Mouse (Mus musculus) spleen, adult 12 weeks (tissue): ENCODE results near the gene B4galnt2.

Experiments
- DNase-seq: peaks from one replicate; pipeline ENCODE4 v3.0.0; 2022; ENCODE audit warnings: low spot score

B4galnt2 gene

DNA sequence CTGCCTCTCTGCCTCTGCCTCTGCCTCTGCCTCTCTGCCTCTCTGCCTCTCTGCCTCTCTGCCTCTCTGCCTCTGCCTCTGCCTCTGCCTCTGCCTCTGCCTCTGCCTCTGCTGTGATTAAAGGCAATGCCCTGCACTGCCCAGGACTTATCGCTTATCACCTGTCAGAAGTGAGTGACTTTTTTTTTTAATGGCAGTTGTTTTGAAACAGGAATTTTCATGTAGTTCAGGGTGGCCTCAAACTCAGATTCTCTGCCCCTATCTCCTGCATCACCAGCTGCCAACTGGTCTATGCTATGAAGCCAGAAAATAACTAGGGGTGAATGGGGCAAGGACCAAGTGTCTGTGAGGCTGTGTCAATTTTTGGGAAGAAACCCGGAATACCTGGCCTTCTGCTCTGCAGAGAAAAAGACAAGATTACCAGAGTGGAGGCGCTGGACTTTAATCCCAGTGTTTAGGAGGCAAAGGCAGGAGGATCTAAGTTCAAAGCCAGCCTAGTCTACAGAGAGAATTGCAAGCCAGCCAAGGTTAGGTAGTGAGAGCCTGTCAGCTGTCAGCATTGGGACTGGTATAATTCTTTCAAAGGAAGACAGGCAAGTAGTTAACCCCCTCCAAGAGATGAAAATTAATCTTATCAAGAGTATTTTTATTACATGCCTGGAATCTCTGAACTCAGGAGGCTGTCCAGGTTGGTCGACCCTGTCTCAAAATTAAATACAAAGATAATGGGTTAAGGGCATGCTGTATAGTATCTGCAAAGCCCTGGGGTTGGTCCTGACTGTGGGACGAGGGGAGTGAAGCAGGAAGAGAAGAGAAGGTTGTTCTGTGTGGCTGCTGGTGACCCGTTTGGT lies 88.1 kb downstream of the B4galnt2 start:
- DNase-seq = no peak

DNA sequence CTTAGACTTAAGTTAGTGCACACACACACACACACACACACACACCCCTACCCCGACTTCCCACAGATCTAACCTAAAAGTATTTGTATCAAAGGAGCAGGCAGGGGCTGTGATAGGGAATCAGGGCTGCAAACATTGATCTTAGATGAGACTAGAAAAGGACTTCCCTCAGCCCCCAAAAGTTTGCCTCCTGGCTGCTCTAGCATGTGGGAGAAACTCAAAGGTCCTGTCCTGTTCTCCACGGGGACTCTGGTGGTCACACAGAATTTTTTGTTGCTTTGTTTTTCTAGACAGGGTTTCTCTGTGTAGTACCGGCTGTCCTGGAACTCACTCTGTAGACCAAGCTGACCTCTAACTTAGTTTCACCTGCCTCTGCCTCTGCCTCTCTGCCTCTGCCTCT lies 89.1 kb downstream of the B4galnt2 start:
- no peak for DNase-seq

DNA sequence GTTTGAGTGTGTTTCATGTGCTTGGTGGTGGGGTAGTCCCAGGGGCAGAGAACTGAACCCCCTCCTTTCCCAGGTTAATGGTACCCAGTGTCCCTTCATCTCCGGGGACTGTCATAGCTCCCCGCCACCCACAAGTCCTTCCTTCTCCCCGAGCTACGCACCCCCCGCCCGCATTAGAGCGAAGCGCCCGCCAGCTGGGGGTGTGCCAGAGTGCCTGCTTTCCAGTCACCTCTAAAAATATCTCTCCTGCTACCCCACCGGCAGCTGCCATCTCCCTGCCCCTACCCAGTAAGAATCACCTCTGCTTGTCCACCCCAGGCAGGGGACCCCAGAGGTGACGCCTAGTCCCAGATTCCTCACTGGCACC lies 89.8 kb downstream of the B4galnt2 start:
- no peak for DNase-seq

DNA sequence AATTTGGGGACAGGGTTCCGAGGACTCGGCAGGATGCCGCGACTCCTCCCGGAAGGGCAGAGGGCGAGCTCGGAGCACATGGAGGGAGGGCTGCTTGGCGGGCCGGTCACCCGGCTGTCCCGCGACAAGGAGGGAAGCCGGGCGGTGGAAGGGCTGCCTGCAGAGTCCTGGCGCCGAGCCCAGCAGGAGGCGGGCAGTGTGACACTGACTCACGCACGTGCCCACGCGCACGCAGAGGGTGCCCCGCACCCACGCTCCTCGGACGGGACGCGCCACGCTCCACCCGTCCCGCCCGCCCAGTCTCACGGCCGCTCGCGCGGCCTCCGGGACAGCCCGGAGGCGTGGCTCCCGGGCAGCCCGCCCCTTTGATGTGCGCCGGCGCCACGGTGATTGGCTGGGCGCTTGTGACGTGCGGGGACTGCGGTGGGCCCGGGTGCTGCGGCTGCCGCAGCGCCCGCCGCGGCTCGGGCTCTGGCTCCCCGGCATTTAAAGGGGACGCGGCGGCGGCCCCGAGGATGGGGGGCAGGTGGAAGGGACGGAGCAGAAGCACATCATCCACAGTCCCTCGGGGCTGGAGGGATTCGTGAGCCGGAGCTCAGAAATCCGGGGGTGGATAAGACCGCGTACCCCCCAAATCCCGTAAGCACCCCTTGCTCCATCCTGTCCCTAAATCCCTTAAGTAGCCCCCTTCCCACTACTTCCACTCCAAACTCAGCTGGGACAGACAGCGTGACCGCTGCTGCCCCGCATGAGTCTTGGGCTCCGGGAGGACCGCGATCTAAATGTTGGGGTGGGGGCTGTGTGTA lies 90.4 kb downstream of the B4galnt2 start, which contains the start of gene Phospho1:
Gene Phospho1 (plus strand): TSS at position 429 of the 806 bp plus-strand sequence.
- DNase-seq = peak; percentile 85

DNA sequence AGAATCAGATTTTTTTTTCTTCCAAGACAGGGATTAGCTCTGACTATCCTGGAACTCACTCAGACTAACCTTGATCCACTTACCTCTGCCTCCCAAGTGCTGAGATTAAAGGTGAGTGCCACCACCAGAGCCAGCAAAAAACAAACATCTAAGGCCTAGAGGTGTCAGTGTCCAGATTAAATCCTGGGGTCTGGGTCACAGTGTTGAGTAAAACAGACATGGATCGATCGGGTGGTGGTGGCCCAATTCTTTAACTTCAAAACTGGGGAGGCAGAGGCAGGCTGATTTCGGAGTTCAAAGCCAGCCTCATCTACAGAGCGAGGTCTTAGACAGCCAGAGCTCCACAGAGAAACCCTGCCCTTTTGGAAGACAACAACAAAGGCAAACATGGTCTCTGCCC lies 92.3 kb downstream of the B4galnt2 start:
- DNase-seq = no peak

DNA sequence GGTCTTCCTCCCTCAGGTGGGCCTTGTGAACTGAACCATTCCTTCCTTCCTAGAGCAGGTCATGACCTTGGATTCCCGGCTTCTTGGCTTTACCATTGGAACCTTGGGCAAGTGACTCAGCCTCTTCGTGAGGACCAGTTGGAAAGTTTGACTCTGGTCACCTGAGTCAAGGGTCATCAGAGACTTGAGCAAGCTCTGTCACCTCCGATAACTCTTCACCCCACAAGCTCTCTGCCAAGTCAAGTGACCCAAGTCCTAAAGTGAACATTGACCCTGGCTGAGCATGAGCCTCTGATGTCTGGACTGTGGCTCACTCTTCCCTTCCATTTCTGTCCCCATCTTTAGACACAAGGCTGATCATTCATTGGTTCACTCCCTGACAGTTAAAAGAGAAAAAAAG lies 93.2 kb downstream of the B4galnt2 start:
- no peak for DNase-seq

DNA sequence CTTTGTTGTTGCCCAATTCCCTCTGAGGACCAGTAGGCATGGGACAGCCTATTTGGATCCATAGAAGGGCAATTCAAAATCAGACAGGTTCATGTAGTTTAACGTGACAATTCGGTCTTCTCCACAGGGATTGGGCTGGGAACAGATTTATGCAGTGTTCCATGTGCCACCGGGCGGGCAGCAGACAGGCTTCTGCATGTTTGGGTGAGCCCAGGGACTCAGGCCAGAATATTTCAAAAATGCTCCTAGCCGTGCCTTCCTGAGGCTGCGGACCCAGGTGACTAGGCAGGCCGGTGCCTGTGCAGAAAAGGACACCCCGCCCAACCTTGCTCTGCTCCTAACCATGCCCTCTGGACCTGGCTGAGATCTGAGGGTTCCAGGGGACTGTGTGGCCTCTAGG lies 95.6 kb downstream of the B4galnt2 start:
- no peak for DNase-seq
